Mouse (Mus musculus): ENCODE measurements at regions not wholly inside any gene's neighbourhood (a gene's known extent, or its start where the extent isn't known, plus 50 kb on each side); places are given as distances from the start of the nearest gene placed in this dataset.
A peak's percentile ranks its signal among the peaks of the same experiment; 100 is the strongest.

DNA sequence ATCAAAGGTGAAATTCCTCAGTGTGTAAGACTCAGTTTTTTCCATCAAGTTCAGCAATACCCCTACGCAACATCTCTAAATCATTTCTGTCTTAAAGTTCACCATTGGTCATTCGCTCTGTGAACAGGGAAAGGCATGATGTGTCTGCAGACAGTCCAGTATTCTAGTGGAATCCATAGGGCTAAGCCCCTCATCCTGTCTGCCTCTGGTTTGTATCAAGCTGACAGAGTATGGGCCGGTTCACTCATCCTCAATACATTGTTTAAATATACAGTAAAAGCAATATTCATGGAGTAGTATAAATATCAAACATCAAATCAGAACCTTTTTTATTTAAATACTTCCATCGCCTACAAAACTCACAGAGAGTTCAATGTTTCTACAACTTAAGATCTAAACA lies 152.9 kb upstream of the Paip1 start:
- DNase-seq, result no peak

DNA sequence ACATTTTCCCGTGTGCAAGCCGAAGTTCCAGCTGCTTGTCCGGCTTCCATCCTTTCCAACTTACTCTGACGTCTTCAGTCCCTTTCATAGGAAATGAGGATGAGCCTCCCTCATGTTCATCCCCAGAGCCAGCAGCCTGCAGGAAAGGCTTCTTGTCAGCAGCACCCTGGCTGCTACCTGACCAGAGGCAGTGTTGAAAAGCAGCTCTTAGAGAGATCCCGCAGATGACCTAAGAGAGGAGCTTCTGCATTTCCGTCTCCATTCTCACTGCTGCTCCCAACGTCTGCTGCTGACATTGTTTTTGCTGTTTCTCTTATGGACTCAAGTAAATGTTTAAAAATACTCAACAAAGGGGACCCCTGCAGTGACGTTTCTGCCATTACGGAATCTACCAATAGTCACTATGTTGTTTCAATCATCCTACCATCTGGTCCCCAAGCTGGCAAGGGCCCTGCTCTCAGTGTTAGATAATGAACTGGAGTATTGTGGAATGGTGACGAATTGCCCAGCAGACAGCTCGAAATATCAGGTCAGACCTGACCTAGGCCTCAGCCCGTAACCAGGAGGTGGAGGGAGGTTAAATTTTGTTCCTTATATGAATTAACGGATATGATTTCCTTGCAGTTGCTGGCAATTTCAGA lies 151.0 kb upstream of the Paip1 start:
- no peak for DNase-seq

DNA sequence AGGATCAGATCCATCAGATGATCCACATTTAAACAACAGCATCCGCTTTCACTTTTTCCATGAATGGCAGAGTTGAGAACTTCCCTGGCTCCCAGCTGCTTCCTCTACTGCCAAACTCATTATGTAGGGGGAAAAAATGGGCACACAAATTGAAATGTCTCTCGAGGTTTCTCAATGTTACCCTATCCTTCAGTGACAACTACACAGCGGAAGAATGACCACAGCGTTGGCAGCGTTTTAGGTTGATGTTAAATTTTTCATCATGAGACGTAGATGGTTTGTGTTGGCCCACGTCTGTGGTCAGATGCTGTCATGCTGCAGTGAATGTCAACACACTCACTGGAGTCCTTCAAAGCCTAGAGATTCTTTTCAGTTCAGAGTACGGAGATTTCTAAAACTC lies 149.0 kb upstream of the Paip1 start:
- no peak for DNase-seq

DNA sequence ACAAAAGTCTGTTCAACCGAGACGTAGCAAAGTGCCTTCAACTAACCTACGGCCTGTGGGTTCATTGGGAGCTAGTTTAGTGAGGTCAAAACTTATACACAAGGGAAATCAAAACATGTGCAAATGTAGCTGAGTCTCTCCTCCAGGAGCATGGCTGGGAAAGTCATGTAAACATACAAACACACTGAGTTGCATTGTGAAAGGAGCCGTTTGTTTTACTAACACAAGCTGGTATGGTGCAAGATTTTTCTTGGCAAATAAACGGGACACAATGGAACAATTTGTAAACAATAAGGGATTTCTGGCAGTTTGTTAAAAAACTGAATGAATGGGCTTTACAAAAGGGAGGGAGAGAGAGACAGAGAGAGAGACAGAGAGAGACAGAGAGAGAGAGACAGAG lies 147.8 kb upstream of the Paip1 start:
- no peak for DNase-seq

DNA sequence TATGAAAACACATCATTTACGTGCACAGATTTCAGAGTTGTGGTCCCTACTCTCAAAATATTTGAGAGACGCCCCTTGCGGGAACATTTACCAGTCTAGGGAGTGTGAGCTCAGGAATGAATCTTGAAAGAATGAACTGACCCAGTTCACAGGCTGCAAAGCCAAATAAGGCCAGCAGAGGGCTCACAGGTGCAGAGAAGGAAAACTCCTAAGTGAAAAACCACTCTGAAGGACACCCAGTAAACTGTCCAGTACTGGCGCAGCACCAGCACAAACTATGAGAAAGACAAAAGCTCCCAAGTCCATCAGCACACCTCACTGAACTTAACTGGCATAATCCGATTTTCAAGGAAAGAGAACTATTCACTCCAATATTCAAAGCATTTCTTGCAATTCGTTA lies 145.0 kb upstream of the Paip1 start:
- peak; percentile 84 for DNase-seq

DNA sequence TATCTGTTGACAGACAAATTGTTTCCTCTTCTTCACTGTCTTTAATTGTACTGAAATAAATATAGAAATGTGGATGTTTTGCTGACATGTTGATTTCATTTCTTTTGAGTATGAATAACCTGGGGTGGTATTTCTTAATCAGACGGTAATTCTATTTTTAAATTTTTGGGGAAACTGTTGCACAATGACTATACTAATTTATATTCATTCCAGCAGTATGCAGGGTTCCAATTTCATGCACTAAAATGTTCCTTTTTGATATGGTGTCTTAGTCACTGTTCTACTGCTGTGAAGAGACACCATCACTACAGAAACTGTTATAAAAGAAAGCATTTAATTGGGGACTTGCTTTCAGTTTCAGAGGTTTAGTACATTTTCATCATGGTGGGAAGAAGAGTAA lies 119.2 kb upstream of the Paip1 start:
- DNase-seq, result no peak

DNA sequence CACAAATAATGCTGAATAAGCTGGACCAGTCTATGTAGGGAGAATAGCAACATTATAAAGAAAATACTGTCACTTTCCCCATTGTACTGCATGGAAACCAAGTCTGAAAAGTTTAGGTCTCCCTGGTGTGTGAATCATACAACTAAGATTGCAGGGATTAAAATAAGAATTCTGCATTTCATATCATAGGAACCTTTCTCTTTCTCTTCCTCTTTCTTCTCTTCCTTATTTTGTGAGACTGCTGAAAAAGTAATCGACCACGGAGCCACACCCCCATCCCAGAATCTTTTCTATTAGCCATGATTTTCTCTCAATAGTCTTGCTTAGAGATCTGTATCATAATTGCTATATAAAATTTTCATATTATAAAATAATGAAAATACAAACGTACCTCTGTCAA lies 118.4 kb upstream of the Paip1 start:
- DNase-seq, result no peak

DNA sequence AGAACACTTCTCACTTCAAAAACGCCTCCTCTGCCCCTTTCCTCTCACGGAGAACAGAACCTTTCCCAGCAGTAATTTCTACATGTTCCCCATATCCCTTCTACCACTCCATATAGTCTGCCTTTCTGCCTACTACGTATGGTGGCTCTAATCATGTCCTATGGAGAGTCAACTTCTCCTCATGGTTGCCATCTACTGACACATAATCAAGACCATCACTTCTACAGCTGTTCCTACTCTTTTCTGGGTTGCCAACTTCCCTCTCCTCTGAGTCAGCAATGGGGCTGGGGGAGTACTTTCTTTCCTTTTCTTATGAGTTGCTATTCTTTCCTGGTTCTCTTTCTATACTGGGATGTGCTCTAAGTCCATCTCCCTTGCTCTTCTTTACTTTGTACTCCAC lies 114.0 kb upstream of the Paip1 start:
- no peak for DNase-seq

DNA sequence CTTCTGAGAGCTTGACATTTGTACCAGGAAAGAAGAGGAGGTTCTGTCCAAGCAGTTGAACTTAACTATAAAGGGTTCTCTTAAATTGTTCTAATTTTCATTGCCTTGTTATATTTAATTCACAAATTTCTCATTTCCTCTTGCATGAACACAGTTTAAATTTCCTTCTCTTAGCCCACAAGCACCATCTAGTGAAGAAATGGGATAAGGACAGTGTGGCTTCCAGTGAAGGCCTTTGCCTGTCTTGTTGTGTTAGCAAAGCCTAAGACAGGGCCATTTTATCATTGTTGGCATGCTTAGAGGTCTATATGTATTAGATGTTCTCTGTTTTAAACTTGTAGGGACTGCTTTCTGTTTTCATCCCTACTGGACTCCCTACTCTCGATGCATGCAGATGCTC lies 110.0 kb upstream of the Paip1 start:
- DNase-seq, result no peak

DNA sequence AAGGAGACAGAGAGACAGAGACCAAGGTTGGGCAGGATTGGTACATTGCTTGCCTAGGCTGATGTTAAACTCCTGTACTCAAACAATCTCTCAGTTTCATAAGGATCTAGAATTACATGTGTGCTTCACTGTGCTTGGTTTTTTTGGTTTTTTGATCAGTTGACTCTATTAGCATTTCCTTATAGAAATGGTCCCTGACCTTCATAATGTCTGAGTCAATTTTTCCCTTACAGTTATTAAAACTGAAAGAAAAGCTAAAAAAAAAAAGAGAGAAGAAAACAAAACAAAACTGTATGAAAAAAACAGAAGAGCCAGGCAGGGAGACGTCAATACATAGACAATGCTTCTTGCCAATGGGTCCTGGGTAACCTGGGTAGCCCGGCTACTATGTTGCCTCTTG lies 102.9 kb upstream of the Paip1 start:
- DNase-seq, result no peak

DNA sequence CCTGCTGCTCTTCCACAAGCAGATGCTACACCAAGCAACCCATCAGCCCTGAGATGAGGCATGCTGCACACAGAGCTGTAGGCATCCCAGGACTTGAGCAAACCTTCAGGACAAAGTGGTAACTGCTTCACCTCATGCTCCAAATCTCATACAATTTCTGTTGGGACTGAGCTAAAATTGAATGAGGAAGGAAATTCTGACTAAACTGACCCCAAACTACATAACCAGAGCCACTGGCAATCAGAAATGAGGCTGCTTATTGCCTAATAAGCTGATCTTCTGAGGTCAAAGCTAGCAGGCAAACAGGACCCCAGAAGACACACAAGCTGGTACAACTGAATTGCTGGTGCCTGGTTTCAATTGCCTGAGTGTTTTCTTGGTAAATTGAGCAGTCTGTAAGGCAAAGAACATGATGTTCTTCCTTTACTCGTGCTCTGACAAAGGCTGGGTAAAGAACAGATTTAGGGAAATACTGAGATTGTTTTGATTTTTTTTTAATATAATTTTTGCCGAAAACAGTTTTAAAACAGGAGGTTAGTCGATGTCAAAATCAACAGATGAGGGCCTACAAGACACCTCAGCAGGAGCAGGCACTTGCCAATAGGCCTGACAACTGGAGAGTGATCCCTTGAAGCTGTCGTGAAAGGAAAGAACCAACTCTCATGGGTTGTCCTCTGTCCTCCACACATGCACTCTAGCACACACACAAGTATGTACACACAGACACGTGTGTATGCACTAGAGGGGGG lies 101.3 kb upstream of the Paip1 start:
- DNase-seq, result no peak

DNA sequence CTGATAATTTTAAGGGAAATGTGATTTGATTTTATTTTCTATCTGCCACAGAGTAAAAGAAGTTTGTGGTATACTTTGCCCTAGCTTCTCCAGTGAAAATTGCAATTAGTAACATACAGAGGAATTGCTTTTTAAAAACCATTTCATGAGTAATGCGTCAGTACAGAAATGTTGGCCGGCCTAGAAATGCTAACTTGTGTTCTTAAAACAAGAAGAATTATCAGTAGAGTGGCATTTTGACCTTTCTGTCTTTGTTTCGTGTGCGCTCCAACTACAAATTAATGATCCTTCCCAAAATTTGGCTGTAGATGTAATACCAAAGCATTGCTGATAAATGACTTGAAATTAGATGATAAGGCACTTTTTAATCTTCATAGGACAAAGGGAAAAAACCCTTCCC lies 99.7 kb upstream of the Paip1 start:
- DNase-seq, result no peak

DNA sequence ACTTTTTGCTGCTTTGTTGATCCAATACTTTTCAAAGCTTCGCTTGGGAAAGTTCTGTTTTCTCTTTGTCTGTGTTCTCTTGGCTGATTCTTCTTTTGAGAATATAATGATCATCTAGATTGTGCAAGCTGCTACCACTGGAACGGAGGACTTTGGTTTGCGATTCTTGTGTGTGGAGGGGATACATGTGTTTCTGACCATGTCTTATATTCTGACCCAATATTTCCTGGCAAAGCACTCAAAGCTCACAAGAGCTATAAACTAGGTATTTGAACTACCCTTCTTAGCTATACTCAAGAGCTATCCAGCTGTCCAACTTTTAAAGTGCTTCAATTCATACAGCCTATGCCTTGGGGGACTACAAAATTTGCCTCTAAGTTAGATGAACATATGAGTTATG lies 96.6 kb upstream of the Paip1 start:
- DNase-seq, result no peak

DNA sequence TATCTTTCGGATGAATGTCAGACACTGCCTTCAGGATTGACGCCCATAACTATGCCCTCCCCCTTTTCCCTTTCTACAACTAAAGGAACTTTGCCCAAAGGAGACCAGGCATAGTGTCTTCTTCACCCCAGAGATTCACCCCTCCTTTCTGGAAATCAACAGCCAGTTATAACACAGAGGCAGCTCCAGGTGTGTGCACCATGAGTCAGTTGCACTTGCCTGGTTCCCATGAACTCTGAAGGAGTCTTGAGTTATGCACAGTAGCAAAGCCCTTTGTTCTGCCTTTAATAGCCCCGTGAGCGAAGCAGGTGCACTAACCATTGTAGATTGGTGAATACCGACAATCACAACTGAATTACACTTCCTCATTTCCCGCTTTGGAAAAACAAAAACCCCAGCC lies 94.5 kb upstream of the Paip1 start:
- DNase-seq, result no peak

DNA sequence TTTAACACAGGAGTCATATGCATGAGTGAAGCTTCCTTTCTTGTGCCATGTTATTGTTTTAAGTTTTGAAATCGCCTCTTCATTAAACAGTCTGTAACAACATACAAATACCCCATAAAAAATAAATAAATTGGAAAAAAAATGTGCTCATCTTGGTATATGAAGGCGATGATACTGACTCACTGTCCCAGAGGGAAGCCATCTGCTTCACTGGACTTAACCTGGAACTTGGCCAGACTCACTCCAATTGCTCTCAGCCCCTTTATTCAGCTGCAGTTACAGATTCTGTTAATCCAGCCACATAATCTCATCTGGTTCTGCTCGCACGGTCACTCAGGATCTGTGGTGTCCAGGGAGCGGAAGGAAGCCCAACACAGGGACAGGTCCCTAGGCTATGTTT lies 90.5 kb upstream of the Paip1 start:
- peak; percentile 26 for DNase-seq

DNA sequence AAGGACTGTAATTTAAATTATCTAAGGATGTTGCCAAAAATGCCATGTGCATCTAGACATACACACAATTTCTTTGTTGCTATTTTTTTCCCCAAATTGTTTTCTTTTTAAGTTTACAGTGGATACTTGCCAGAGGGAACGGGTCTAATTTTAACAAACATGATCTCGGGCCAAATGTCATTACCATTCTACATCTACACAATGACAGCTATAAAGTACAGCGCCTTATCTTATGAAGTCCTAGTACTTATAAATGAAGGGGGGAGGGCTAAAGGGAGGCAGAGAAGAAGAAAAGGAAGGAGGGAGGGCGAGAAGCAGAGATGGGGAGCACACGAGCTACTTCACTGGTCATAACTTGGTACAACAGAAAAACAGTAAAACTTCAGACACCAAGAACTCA lies 89.4 kb upstream of the Paip1 start:
- DNase-seq, result no peak

DNA sequence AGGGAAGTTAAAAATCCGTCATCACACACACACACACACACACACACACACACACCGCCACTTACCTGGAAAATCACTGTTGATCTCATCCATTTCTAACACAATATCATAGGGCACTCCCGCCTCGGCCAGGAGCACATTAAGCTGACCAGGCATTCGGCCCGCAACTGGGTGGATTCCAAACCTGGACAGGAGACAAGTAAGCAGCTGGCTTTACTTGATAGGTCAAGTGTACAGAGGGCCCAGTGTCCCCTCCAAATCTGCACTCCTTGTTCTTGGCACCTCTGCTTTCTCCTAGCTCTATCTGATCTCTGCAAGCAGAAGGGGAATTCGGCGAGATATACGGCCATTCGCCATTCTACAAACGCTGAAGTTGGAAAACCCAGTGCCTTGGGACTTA lies 88.6 kb upstream of the Paip1 start:
- peak; percentile 13 for DNase-seq

DNA sequence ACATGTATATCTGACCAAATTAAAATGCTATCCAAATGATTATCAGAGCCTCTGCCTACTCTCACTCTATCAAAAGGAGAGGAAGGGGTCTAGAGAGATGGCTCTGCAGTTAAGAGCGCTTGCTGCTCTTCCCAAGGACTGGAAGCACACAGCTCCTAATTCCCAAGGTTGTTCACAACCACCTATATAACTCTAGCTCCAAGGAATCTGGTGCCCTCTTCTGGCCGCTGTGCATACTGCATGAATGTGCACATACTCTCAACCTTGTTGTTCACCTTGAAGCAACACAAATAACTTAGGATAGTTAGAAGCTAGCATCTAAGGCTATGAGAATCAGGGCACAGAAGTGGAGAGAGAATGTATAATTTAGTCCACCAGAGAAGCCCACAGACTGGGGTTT lies 86.6 kb upstream of the Paip1 start:
- peak; percentile 68 for DNase-seq

DNA sequence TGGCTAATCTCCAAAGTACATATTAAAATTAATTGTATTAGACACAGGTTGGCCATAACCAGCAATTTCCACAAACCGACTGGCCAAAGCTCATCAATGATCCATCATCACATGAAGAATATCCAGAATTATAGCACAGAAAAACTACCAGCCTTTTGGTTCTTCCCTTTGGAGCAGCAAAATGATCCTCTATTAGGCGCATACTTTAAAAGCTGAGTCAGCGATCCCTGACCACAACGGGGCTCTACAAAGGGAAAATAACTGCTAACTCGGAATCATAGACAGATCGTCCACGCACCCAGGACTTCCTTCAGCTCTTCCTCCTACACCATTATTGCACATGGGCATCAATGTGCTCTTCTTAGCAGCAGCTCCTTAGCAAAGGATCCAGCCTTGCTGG lies 85.6 kb upstream of the Paip1 start:
- DNase-seq, result no peak

DNA sequence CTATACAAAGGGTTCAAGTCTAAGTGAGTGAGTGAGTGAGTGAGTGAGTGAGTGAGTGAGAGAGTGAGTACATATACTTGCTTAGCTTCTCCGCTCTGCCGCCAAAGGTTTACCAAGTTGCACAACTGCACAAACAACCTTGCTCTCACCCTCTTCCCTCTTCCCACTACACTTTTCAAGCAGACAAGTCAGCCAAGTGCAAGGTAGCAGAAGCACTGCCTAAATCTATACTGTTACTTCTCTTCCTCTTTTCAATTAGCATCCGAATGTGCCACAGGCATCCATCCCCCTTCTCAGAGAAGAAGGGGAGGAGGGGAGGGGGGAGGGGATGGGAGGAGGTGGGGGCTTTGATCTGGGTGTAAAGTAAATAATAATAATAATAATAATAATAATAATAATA lies 80.4 kb upstream of the Paip1 start:
- DNase-seq, result no peak

DNA sequence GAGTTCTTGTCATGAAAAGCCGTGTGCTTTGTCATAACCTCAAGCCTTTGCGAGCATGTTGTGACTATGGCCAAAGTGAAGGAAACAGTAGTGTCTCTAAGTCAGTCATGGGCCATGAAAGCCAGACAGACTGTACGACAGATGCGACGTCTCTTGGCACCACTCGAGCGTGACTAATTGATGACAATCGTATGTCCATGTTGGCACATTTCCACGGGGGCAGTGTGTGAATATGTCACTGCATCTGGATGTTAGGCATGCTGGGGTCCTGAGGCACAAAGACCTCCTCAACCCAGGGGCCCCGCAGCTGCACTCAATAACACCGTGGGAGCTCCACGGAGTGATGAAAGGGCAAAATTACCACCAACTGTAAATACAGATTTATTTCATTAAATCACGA lies 77.1 kb upstream of the Paip1 start:
- DNase-seq, result peak; percentile 54

DNA sequence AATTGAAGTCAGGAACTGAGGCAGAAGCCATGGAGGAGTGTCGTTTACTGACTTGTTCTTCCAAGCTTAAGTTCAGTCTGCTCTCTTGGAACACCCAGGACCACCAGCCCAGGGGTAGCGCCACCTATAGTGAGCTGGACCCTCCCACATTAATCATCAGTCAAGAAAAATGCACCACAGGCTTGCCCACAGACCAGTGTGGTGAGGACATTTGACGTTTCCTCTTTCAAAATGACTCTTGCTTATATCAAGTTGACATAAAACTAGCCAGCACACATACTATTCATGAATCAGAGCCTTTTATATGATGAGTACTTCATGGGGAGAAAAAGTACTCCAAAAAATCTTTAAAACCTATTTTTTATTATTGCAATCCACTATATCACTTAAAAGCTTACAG lies 69.7 kb upstream of the Paip1 start:
- no peak for DNase-seq

DNA sequence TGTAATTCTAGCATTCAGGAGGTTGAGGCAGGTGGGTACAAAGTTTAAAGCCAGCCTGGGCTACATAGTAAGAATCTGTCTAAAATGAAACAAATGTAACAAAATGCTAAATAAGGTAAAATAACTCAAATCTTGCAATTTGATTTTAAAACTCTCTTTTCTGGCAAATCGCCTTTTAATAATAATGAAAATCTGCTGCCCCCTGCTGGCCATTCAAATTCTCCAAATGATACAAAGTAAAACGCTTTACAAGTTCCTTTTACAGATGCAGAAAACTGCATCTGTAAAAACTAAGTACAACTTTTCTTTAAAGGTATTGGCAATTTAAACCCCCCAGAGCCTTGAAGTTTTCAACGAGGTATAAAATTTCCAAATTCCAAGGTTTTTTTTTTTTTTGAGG lies 65.0 kb upstream of the Paip1 start:
- peak; percentile 75 for DNase-seq

DNA sequence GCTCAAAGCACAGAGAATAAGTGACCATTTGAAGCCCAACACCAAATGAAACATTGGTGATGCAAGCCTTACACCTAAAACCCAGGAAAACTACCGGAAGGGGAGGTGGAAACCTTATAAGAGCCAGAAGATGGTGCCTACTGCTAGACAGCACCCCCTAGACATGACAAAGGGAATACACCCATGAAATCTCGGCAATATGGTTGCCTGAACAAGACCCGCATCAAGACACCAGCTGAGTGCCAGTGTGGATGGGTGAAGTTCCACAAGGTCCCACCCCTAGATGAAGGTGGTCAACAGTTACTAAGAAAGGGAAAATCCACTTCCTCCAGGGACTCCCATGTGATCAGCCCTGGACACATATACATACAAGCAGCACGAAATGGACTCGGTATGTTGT lies 64.2 kb upstream of the Paip1 start:
- DNase-seq, result no peak

DNA sequence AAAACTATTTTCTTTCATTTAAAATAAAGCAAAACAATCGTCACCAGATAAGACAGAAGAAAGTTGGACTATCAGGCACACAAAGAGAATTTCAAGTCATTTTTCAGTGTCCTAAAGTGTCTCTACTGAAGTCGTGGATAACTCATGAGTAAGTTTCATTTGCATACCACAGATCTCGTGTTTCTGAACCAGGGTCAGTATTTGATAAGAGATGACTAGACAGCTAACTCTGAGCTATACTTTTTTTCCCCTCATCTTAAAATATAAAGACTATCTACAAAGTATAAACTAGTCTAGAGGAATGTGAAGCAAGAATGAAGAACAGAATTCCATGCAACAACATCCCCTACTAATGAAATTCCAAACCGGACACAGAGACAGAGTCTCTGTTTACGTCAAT lies 60.9 kb upstream of the Paip1 start:
- no peak for DNase-seq

All from kidney, postnatal 10 days (tissue).